Mouse (Mus musculus): Measurements from ENCODE around the gene Pcp4l1. TPM values are rescaled to one million over a fixed set of nuclear protein-coding genes. Genes with fewer than 3 reads are reported as not detected.

Pcp4l1 gene
- total and polyA plus RNA-seq, 2 experiments from 2014 or later, result 12.3 to 33.4 TPM

DNA sequence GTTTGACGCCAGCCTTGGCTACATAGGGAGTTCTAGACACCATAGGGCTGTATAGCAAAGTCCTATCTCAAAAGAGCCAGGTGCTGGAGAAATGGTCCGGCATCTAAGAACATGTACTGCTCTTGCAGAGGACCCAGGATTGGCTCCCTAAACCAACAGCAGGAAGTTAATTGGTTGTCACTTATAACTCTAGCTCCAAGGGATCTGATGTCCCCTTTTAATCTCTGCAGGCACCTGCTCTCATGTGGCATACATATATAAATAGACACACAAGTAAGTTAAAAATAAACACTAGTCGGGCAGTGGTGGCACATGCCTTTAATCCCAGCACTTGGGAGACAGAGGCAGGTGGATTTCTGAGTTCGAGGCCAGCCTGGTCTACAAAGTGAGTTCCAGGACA is 39.7 kb upstream of the Pcp4l1 start:
- Histone ChIP-seq H3K27me3 (ENCODE audit: insufficient read depth, low read length) (no peaks in the 10 kb centered on the region), H3K27ac (ENCODE audit: low read depth, low read length) (no peak overlapping the region), H3K4me1 (ENCODE audit: insufficient read depth) (no peaks in the 10 kb centered on the region), H3K4me3 (ENCODE audit: low read depth, low read length) (no peak overlapping the region), H3K36me3 (ENCODE audit: insufficient read depth) (peaks cover 70% of the 10 kb centered on the region), H3K4me2 (ENCODE audit: low read depth) (no peak overlapping the region), H3K9me3 (ENCODE audit: low read length) (no peaks in the 10 kb centered on the region), H3K9ac (no peak overlapping the region)
- ATAC-seq, result no peak
- TF ChIP-seq CTCF (IDR thresholded peaks at IDR 0.05; ENCODE audit: low read depth), result no peak
- WGBS, result 85% methylated on average over 4 of the region's 4 CpGs
- DNase-seq, result no peak

DNA sequence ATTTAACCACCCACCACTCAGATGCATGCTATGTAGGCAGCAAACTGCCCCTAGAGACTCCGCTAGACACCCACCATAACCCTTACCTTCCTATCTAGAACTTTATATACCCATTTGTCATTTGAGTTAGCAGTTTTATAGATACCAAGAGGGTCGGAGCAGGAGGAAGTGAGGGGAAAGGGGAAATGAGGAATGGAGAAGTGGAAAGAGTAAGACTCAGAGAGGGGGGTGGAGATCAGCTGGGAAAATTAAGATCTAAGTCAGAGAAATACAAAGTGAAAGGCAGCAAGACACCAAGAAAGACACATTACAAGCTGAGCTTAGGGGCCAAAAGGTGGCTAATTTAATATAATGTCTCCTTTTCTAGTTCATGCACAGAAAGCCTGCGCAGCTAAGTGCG is 38.5 kb upstream of the Pcp4l1 start:
- DNase-seq, result no peak

DNA sequence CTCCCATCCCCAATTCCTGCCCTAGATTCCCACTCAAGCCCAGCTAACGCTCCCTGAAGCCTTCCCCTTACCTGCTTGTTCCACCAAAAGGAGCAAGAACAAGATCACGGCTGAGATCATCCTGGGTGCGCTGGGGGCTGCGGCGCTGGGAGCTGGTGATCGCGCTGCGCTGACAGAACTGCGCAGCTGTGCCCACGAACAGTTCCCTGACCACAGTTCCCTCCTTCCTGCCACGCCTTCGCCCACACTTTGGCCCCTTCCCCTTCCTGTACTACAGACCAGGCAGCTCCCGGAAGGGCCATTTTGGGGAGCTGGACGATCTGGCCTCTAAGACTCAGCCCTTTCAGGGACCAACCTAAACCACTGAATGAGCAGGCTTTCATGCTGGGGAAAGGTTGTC is 38.1 kb upstream of the Pcp4l1 start, which contains the start of gene Fcer1g:
TSS of gene Fcer1g (minus strand) at position 240 of the 400 bp plus-strand sequence.
- no peak for TF ChIP-seq CTCF (IDR thresholded peaks at IDR 0.05; ENCODE audit: low read depth)
- no peak within 1 kb of the TSS for H3K27ac ChIP-seq (ENCODE audit: low read depth, low read length)
- ATAC-seq (no peak), DNase-seq (no peak)
- peaks cover 55% of the 10 kb centered on the region for H3K36me3 ChIP-seq (ENCODE audit: insufficient read depth)
- WGBS, result 95% methylated on average over 14 of the region's 14 CpGs
- H3K9me3 ChIP-seq (ENCODE audit: low read length), result no peaks in the 10 kb centered on the region
- no peak within 1 kb of the TSS for H3K9ac ChIP-seq
- H3K4me1 ChIP-seq (ENCODE audit: insufficient read depth), result no peaks in the 10 kb centered on the region
- no peak within 1 kb of the TSS for H3K4me2 ChIP-seq (ENCODE audit: low read depth)
- H3K4me3 ChIP-seq (ENCODE audit: low read depth, low read length), result no peak within 1 kb of the TSS
- no peaks in the 10 kb centered on the region for H3K27me3 ChIP-seq (ENCODE audit: insufficient read depth, low read length)

More for the DNA sequence above, 38.5 kb upstream of the Pcp4l1 start:
- H3K9ac ChIP-seq, result no peak overlapping the region
- no peak overlapping the region for H3K4me3 ChIP-seq (ENCODE audit: low read depth, low read length)
- peaks cover 57% of the 10 kb centered on the region for H3K36me3 ChIP-seq (ENCODE audit: insufficient read depth)
- TF ChIP-seq CTCF (IDR thresholded peaks at IDR 0.05; ENCODE audit: low read depth), result no peak
- ATAC-seq, result no peak
- no peaks in the 10 kb centered on the region for H3K9me3 ChIP-seq (ENCODE audit: low read length)
- no peak overlapping the region for H3K27ac ChIP-seq (ENCODE audit: low read depth, low read length)
- WGBS, result 96% methylated on average over 4 of the region's 4 CpGs
- H3K4me1 ChIP-seq (ENCODE audit: insufficient read depth), result no peaks in the 10 kb centered on the region
- H3K4me2 ChIP-seq (ENCODE audit: low read depth), result no peak overlapping the region
- H3K27me3 ChIP-seq (ENCODE audit: insufficient read depth, low read length), result no peaks in the 10 kb centered on the region

DNA sequence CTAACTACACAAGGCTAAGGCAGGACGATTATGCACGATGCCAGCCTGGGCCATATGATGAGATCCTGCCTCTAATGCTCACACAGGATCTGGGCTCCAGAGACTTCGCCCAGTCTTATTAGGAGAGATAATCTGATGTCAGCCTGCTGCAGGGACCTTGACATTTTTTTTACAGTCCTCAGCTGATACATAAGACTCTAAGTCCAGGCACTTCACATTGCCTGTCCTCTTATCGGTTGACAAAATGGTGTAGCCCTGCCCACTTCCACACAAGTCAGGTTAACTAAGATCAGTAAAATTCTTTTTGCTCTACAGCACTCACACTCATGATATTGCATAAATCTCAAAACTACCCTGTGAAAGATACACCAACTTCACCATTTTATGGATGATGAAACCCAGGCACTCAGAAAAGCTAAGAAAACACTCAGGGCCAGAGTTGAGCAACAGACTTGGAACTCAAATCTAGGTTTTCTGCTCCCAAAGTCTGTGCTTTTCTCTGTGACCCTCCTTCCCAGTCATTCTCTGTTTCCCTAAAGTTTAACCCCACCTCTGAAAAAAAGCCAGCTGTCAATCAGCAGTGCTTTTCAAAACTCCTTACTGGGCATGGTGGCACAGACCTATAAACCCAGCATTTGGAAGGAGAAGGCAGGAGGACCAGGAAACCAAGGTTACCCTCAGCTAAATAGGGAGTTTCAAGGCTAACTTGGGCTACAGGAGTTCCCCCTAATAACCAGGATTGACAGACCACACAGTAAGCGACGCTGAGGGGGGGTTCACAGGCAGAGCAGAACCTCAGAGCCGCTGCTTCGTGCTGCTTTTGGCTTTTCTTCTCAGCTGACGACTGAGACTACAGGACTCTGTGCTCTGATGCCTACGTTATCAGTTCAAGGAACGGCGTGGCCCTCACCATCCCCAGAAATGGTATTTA is 37.0 kb upstream of the Pcp4l1 start:
- WGBS, result 88% methylated on average over 12 of the region's 12 CpGs

DNA sequence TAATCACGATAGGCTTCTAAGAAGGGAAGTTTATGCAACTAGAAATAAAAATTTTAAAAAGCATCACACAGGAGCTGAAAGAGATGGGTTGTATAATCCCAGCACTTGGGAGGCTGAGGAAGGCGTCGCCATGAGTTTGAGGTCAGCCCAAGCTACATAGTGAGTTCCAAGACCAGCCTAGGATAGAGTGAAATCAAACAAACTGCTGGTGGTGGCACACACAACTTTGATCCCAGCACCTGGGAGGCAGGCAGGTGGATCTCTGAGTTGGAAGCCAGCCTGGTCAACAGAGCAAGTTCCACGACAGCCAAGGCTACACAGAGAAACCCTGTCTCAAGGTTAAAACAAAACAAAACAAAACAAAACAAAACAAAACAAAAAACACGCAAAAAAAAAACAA is 36.3 kb upstream of the Pcp4l1 start:
- DNase-seq, result no peak
- no peaks in the 10 kb centered on the region for H3K27me3 ChIP-seq (ENCODE audit: insufficient read depth, low read length)
- no peak overlapping the region for H3K4me2 ChIP-seq (ENCODE audit: low read depth)
- no peak overlapping the region for H3K9ac ChIP-seq
- H3K27ac ChIP-seq (ENCODE audit: low read depth, low read length), result no peak overlapping the region
- H3K9me3 ChIP-seq (ENCODE audit: low read length), result no peaks in the 10 kb centered on the region
- no peak overlapping the region for H3K4me3 ChIP-seq (ENCODE audit: low read depth, low read length)
- H3K36me3 ChIP-seq (ENCODE audit: insufficient read depth), result peaks cover 38% of the 10 kb centered on the region
- no peak for ATAC-seq
- no peak for TF ChIP-seq CTCF (IDR thresholded peaks at IDR 0.05; ENCODE audit: low read depth)
- WGBS, result 86% methylated on average over 5 of the region's 5 CpGs
- H3K4me1 ChIP-seq (ENCODE audit: insufficient read depth), result no peaks in the 10 kb centered on the region

More for the DNA sequence above, 37.0 kb upstream of the Pcp4l1 start:
- DNase-seq (no peak), ATAC-seq (no peak)
- Histone ChIP-seq H3K4me3 (ENCODE audit: low read depth, low read length) (no peak overlapping the region), H3K9me3 (ENCODE audit: low read length) (no peaks in the 10 kb centered on the region), H3K36me3 (ENCODE audit: insufficient read depth) (peaks cover 45% of the 10 kb centered on the region), H3K27ac (ENCODE audit: low read depth, low read length) (no peak overlapping the region), H3K9ac (no peak overlapping the region), H3K4me1 (ENCODE audit: insufficient read depth) (no peaks in the 10 kb centered on the region), H3K4me2 (ENCODE audit: low read depth) (no peak overlapping the region), H3K27me3 (ENCODE audit: insufficient read depth, low read length) (no peaks in the 10 kb centered on the region)
- no peak for TF ChIP-seq CTCF (IDR thresholded peaks at IDR 0.05; ENCODE audit: low read depth)

DNA sequence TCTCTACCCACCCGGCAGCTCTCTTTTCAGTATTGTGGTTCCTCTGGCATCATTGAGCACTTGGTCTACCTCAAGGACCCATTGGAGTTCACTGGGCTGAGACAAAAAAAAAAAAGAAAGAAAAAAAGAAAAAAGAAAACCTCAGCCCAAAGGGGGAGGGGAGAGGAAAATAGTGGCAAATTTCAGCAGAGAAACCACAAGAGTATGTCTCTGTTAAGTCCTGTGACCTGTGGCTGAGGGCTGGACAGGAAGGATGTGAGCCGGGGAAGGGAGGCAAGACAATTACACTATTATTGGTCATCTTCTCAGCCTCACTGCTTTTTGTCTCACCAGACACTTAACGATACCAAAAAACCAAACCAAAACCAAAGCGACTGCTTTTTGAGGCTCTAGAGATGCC is 35.8 kb upstream of the Pcp4l1 start:
- no peak for TF ChIP-seq CTCF (IDR thresholded peaks at IDR 0.05; ENCODE audit: low read depth)
- Histone ChIP-seq H3K9ac (no peak overlapping the region), H3K9me3 (ENCODE audit: low read length) (no peaks in the 10 kb centered on the region), H3K4me3 (ENCODE audit: low read depth, low read length) (no peak overlapping the region), H3K4me2 (ENCODE audit: low read depth) (no peak overlapping the region), H3K27ac (ENCODE audit: low read depth, low read length) (no peak overlapping the region), H3K27me3 (ENCODE audit: insufficient read depth, low read length) (no peaks in the 10 kb centered on the region), H3K36me3 (ENCODE audit: insufficient read depth) (peaks cover 33% of the 10 kb centered on the region), H3K4me1 (ENCODE audit: insufficient read depth) (no peaks in the 10 kb centered on the region)
- WGBS, result 84% methylated on average over 4 of the region's 4 CpGs
- ATAC-seq (no peak), DNase-seq (no peak)

DNA sequence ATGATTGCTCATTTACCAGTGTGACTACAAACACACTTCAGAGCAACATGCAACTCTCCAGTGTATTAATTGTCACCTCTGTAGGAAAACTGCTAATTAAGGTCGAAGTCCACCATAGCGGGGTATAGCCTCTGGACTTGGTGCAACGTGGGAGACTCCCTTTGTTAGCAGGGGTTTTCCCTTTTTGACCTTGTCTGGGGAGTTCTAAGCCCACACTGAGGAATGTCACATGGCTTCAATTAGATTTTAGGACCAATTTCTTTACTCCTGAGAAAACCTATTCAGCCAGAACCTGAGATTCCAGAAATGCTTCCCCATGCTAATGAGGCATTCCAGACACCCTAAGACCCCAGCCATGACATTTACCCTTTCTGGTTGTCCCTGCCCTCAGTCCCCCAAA is 34.1 kb upstream of the Pcp4l1 start:
- DNase-seq (no peak), ATAC-seq (no peak)
- WGBS, result 28% methylated on average over 3 of the region's 3 CpGs
- H3K4me3 ChIP-seq (ENCODE audit: low read depth, low read length), result no peak overlapping the region
- no peak overlapping the region for H3K27ac ChIP-seq (ENCODE audit: low read depth, low read length)
- H3K4me1 ChIP-seq (ENCODE audit: insufficient read depth), result no peaks in the 10 kb centered on the region
- no peak overlapping the region for H3K9ac ChIP-seq
- peaks cover 19% of the 10 kb centered on the region for H3K36me3 ChIP-seq (ENCODE audit: insufficient read depth)
- H3K9me3 ChIP-seq (ENCODE audit: low read length), result no peaks in the 10 kb centered on the region
- no peak for TF ChIP-seq CTCF (IDR thresholded peaks at IDR 0.05; ENCODE audit: low read depth)
- no peak overlapping the region for H3K4me2 ChIP-seq (ENCODE audit: low read depth)
- no peaks in the 10 kb centered on the region for H3K27me3 ChIP-seq (ENCODE audit: insufficient read depth, low read length)

Measured in forebrain, postnatal 0 days (tissue).